Mouse (Mus musculus) limb, embryonic 14.5 days (tissue): ENCODE measurements around the gene Nck2. TPM values are rescaled to one million over a fixed set of nuclear protein-coding genes. Genes with fewer than 3 reads are reported as not detected.

Source experiments
- ATAC-seq: fragments of 200-750 bp; cut with Nextera tagmentation; 2 replicates; pipeline ENCODE4 v1.8.0; 2017; ENCODE audit warnings: low read depth, moderate number of reproducible peaks, moderate TSS enrichment; ENCODE audit not compliant: low FRiP score
- DNase-seq: peaks from one replicate; pipeline ENCODE4 v3.0.0-alpha.2; 2015; ENCODE audit warnings: low spot score
- H3K27ac ChIP-seq: fragments of 300-500 bp; sonication (generic); replicated peaks from 2 replicates; pipeline ENCODE4 v1.5.1; 2014; ENCODE audit warnings: low read depth, mild to moderate bottlenecking, low read length, moderate library complexity, mixed read lengths
- H3K27me3 ChIP-seq: fragments of 300-500 bp; sonication (generic); 2 replicates; pipeline ENCODE4 v1.6.1; 2014; ENCODE audit warnings: low read length, mixed read lengths; ENCODE audit not compliant: control insufficient read depth, insufficient read depth
- H3K36me3 ChIP-seq: fragments of 300-500 bp; sonication (generic); 2 replicates; pipeline ENCODE4 v1.6.1; 2014; ENCODE audit warnings: mild to moderate bottlenecking, low read length, moderate library complexity, mixed read lengths; ENCODE audit not compliant: control insufficient read depth, insufficient read depth
- H3K4me1 ChIP-seq: fragments of 300-500 bp; sonication (generic); 2 replicates; pipeline ENCODE4 v1.6.1; 2014; ENCODE audit warnings: antibody characterized with exemption, low read length, mixed read lengths; ENCODE audit not compliant: control insufficient read depth, insufficient read depth
- H3K4me2 ChIP-seq: fragments of 300-500 bp; sonication (generic); replicated peaks from 2 replicates; pipeline ENCODE4 v1.6.1; 2014; ENCODE audit warnings: low read depth, mild to moderate bottlenecking, low read length, moderate library complexity; ENCODE audit not compliant: severe bottlenecking
- H3K4me3 ChIP-seq: fragments of 300-500 bp; sonication (generic); replicated peaks from 2 replicates; pipeline ENCODE4 v1.5.1; 2014; ENCODE audit warnings: low read length
- H3K9ac ChIP-seq: fragments of 300-500 bp; sonication (generic); 2 replicates; pipeline ENCODE4 v1.6.1; 2014; ENCODE audit warnings: mild to moderate bottlenecking, low read depth, low read length, moderate library complexity; ENCODE audit not compliant: severe bottlenecking
- H3K9me3 ChIP-seq: fragments of 300-500 bp; sonication (generic); 2 replicates; pipeline ENCODE4 v1.6.1; 2016; ENCODE audit warnings: low read length; ENCODE audit not compliant: control insufficient read depth
- POLR2A ChIP-seq: fragments of 200-500 bp; IDR thresholded peaks from 2 replicates; pipeline ENCODE4 v1.8.0; 2012; ENCODE audit warnings: inconsistent platforms, mild to moderate bottlenecking, moderate library complexity, borderline replicate concordance; ENCODE audit not compliant: insufficient read depth, insufficient read length; ENCODE audit errors: extremely low read depth
- WGBS: fragments of 180-500 bp; shearing (Covaris S2); extraction: QIAGEN DNeasy Blood & Tissue Kit; methylation state at CpG from one replicate; pipeline ENCODE4 v1.1.7; 2014; 5-methylcytosine and 5-hydroxymethylcytosine counted together
- polyA plus RNA-seq, 2 experiments: library from polyadenylated mRNA; depleted of rRNA in 1 of 2; stranded (reverse) in 1 of 2; unstranded in 1 of 2; fragments of >200 nt; fragmentation: Nextera tagmentation in 1 of 2; extraction: Ambion mirVana in 1 of 2; gene quantifications; 2 replicates each; pipeline versions ENCODE4 v1.2.1 to v1.2.3; 2012 to 2014

The Nck2 gene
- polyA plus RNA-seq, 2 experiments: 38.8 to 43.3 TPM

DNA sequence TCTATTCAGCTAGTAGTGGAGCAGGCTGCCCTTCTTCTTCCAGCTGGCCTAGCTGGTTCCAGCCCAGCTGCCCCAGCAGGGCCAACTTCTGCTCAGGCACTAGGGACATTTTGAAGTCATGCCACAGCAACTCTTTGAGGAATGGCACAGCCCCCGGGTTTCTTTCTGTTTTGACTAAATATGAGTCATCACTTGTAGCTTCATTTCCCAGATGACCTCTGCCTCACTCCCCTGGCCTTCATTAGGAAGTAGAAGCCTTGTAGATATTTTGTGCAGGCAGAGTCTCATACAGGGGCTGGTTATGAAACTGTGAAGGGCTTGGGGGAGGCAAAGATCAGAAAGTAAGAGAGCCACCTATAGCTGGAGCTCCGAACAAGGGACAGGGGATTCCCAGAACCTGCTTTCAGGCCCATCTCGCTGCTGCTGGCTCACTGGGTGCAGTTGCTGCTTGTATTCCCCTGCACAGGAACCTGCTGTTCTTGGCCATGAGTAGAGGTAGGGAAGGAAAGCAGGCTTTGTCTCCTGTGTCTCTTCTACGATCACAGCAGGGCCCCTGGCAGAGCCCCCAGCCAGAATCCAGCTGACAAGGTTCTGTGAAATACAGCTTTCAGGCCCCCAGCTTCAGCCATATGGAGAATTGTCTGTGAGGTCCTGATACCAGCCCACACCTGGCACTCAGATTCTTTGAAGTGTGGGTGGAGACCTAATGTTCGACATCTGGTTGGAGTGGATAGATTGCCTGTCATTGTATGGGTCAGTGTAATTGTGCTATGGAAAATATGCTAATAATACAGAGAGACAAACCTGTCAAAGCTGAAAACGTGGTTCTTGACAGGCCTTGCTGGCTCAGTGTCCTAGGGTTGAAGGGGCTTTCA lies 30.4 kb downstream of the Nck2 start:
- Histone ChIP-seq H3K4me2 (no peak overlapping the region), H3K9ac (no peak overlapping the region; the same call in 1 of the 2 replicates), H3K9me3 (no peaks in the 10 kb centered on the region), H3K27me3 (no peaks in the 10 kb centered on the region), H3K4me3 (no peak overlapping the region), H3K27ac (0 out of 2 replicates have a peak overlapping the region, but pooled peaks have one; percentile 38), H3K36me3 (no peaks in the 10 kb centered on the region; the same call in 1 of the 2 replicates), H3K4me1 (peaks cover 26% of the 10 kb centered on the region)
- WGBS: 57% methylated on average over 6 of the region's 6 CpGs
- peak; percentile 28 for DNase-seq
- no peak for TF ChIP-seq POLR2A
- no peak for ATAC-seq

DNA sequence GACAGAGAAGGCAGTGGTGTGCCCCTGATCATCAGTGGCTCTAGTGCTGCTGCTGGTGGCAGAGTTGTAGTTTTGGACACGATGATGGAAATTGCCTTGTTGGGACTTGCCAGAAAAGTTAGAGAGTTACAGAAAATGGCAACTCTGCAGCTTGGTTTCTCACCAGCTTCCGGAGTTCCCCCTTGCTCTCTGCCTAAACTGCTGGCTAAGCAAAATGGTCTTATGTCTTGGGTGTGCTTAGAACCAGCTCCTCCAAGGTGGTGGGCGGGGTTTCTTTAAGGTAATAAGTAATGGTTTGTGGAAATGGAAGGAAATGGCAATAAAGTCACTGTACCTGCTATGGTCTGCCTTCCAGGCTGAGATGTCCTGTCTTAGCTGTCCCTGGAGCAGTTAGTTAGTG lies 33.6 kb downstream of the Nck2 start:
- H3K27ac ChIP-seq: no peak overlapping the region
- no peak for TF ChIP-seq POLR2A
- no peaks in the 10 kb centered on the region for H3K27me3 ChIP-seq
- no peak for DNase-seq
- WGBS: 93% methylated on average over 3 of the region's 3 CpGs
- no peaks in the 10 kb centered on the region for H3K9me3 ChIP-seq
- no peaks in the 10 kb centered on the region; the same call in 1 of the 2 replicates for H3K36me3 ChIP-seq
- no peak overlapping the region for H3K9ac ChIP-seq
- H3K4me1 ChIP-seq: peaks cover 19% of the 10 kb centered on the region
- no peak for ATAC-seq
- no peak overlapping the region for H3K4me3 ChIP-seq
- no peak overlapping the region for H3K4me2 ChIP-seq

DNA sequence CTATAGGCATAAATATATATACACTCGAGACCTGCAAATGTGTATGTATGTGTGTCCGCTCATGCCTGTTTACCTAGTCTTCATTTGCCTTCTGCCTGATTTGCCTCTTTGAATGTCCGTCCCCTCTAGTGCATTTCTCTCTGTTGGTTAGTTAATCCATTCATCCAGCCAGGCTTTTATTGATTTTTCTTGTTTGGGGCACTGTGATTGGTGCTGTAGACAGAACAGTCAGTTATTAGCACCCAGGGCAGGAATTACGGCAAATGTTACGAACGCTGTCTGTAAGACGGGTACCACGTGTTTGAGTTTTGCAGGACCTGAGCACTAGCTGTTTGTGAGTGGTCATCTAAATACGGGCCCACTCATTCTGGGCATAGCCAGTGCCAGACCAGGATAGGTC lies 40.8 kb downstream of the Nck2 start:
- Histone ChIP-seq H3K4me2 (no peak overlapping the region), H3K9me3 (no peaks in the 10 kb centered on the region), H3K9ac (no peak overlapping the region), H3K4me3 (no peak overlapping the region), H3K36me3 (no peaks in the 10 kb centered on the region), H3K4me1 (peaks cover 12% of the 10 kb centered on the region), H3K27me3 (no peaks in the 10 kb centered on the region), H3K27ac (no peak overlapping the region)
- ATAC-seq (no peak), DNase-seq (no peak)
- 80% methylated on average over 9 of the region's 9 CpGs for WGBS
- no peak for TF ChIP-seq POLR2A

DNA sequence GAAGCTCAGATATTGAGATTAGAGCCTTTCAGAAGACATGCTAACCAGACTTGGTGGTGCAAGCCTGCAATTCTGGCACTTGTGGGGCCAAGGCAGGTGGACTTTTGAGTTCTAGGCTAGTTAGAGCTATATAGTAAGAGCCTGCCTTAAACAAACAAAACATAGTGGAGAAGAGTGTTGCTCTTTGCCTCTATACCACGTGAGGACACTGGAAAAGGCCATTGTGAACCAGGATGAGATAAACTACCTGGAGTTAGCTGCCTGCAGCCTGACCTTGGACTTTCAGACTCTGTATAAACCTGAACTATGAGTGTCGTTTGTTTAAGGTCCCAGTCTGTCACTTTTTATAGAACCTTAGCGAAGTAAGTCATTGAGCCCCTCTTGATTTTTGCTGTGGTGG lies 42.1 kb downstream of the Nck2 start:
- Histone ChIP-seq H3K4me1 (peaks cover 12% of the 10 kb centered on the region), H3K36me3 (no peaks in the 10 kb centered on the region), H3K27me3 (no peaks in the 10 kb centered on the region), H3K9me3 (no peaks in the 10 kb centered on the region), H3K27ac (no peak overlapping the region), H3K4me3 (no peak overlapping the region), H3K4me2 (no peak overlapping the region), H3K9ac (no peak overlapping the region)
- ATAC-seq (no peak), DNase-seq (no peak)
- 84% methylated on average over 3 of the region's 3 CpGs for WGBS
- TF ChIP-seq POLR2A: no peak

DNA sequence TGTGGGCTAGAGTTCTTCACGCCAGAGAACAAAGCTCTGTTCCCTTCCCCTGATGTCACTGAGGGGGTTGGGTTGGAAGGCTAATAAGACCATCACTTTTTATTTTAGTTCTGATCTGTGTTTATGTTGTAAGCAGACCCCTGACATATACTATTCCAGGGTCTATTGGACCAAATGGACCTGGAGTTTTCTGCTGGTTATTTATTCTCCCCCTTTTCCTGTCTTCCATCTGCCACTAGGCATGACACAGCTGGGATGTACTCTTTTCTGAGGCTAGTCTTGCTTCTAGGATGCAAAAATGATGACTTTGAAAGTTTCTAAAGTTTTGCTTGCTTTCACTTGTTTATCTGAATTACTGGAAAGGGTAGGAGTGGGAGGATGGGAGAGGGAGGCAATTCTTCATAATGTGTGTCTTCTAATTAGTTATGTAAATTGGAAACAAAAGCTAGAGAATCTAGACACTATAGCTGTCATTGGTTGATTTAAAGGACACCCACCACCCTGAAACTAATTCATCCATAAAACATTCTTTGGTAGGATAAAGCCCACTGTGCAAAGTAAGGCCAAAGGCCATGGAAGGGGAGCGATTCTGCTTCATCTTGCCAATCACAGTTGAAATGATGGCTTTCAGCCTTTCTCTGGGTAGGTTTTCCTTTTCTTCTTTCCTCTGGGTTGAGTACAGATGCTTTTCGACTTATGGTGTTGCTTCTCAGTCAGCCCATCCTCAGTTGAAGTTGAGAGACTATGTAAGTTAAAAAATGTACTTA lies 42.8 kb downstream of the Nck2 start:
- ATAC-seq (no peak), DNase-seq (no peak)
- Histone ChIP-seq H3K36me3 (no peaks in the 10 kb centered on the region), H3K4me1 (peaks cover 12% of the 10 kb centered on the region), H3K4me3 (no peak overlapping the region), H3K9ac (no peak overlapping the region), H3K27ac (no peak overlapping the region), H3K9me3 (no peaks in the 10 kb centered on the region), H3K4me2 (no peak overlapping the region), H3K27me3 (no peaks in the 10 kb centered on the region)
- 74% methylated on average over 3 of the region's 3 CpGs for WGBS
- no peak for TF ChIP-seq POLR2A
